Mouse (Mus musculus): ENCODE results near the gene Parp14.
"Not testable (repeated sequence)": the region's sequence is repeated elsewhere in the genome, so short reads cannot be mapped to it uniquely, and the experiment has no call there.

Gene Parp14

DNA sequence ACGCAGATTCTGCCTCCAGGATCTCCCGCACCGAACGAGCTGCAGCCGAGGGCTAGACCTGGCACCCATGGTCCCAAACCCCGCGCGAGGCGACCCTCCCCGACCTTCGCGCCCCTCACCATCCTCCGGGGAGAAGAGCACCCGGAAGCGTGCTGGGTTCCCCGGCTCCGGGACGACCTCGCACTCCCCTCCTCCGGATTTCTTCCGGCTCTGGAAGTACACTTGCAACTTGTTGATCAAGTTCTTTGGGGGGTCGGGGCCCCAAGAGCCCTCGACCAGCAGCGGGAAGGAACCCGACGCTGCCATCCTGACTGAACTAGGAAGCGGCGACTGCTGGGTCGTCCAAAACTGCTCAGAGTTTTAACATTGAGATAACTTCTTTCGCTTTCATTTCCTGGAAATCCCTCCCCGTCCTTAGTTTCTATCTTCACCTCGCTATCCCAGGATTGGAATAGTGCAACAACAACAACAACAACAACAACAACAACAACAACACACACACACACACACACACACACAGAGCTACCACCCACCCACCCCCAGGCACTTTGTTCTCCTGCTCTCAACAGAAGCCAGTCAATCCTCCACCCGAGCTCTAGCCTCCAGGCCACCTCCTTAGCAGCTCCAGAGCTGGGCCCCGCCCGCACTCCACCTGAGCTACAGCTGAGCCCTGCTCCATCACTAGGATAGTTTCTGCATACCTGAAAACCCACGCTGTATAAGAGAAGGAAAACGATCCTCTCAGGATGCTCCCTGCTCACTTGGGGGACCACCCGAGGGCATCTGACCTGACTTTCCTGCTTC is at the start of gene Parp14:
Gene Parp14, minus strand, starts transcription at position 497 of the 804 bp plus-strand sequence.
- in situ Hi-C loops (cut with MboI; ENCODE audit: low pct_unique_long_range_greater_than_20kb in 1 of 2, low sequenced_read_pairs in 2 of 2, unreplicated experiment in 1 of 2), result no loop called here

DNA sequence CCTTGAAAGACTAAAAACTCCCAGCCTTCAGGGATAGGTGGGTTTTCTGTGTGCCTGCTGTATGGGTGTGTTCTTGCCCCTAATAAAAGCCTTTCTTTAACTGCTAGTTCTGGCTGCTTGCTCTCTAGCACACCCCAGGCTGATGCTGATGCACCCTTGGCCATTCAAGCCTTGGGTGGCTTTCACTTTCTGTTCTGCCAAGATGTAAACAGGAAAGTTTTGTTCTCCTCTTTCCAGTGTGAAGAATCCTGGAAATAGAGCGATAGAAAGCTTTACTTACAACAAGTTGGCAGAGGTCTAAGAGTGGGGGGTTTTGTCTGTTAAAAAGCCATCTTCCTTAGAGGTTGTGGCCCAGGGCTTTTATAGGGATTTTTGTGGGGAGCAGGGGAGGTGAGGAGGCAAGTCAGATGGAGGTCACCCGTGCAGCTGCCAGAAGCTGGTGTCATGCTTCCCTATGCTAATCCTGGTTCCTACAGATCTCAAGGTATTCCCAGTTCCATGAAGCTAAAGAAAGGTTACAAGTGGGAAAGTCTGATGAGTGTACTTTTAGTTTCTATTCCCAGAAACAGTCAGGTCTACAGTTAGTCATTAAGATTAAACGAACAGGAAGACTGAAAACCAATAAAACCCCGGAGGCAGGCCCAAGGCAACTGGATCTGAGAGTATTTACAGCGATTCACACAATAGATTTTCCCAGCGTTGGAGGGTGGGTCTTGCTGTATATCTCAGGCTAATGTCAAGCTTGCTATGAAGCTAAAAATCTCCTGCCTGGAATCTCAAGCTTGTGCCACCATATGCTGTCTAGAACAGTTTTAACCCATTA is 47.6 kb upstream of the Parp14 start:
- in situ Hi-C loops (cut with MboI; ENCODE audit: low pct_unique_long_range_greater_than_20kb in 1 of 2, low sequenced_read_pairs in 2 of 2, unreplicated experiment in 1 of 2), result no loop called here

DNA sequence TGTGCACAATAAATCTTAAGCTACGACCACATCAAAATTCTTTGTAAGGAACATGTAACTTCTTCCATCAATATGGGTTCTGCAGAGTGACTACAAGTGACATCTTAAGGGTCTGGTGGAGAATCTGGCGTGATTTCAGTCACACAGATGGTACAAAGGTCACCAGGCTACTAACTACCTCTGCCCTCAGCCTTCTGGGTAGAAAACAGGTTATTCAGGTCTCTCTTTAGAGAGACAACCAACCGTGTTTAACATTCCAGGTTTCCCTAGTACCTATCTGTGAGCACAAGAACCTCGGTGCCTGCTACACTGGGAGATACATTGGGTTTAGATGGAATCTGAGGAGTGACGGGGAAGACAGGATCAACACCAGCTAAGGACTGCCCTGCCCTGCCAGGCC is 43.0 kb upstream of the Parp14 start:
- in situ Hi-C loops (cut with MboI; ENCODE audit: low pct_unique_long_range_greater_than_20kb in 1 of 2, low sequenced_read_pairs in 2 of 2, unreplicated experiment in 1 of 2), result no loop called here

DNA sequence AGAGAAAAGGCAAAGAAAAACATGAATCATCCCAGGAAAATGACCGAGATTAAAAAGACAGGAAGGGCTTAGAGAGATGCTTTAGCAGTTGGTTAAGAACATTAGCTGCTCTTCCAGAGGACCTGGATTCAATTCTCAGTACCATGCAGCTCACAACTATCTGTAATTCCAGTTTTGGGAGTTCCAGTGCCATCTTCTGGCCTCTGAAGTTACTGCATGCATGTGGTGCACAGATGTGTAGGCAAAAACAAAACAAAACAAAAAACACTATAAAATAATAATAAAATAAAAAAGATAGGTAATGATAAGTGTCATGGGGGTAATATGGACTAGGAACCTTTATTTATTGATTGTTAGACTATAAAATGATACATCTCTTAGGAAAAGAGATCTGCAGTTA is 42.2 kb upstream of the Parp14 start:
- in situ Hi-C loops (cut with MboI; ENCODE audit: low pct_unique_long_range_greater_than_20kb in 1 of 2, low sequenced_read_pairs in 2 of 2, unreplicated experiment in 1 of 2), result no loop called here

DNA sequence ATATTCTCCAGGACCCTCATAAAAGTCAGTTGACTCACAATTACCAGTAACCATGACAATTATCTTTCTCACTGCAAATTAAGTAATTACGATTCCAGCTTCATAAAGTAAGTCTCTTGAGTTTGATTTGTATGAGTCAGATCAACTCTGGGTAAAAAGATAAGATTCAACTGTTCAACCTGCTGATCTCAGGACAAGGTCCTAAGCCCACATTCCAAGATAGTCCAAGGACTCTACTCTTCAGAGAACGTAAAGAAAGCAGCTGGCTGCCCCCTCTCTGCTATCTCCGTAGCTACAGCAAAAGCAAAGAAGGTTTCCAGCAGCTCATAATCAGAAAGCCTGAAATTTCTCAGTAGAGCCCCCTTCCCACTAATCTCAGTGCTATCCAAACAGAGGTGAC is 40.1 kb upstream of the Parp14 start:
- in situ Hi-C loops (cut with MboI; ENCODE audit: low pct_unique_long_range_greater_than_20kb in 1 of 2, low sequenced_read_pairs in 2 of 2, unreplicated experiment in 1 of 2), result no loop called here

DNA sequence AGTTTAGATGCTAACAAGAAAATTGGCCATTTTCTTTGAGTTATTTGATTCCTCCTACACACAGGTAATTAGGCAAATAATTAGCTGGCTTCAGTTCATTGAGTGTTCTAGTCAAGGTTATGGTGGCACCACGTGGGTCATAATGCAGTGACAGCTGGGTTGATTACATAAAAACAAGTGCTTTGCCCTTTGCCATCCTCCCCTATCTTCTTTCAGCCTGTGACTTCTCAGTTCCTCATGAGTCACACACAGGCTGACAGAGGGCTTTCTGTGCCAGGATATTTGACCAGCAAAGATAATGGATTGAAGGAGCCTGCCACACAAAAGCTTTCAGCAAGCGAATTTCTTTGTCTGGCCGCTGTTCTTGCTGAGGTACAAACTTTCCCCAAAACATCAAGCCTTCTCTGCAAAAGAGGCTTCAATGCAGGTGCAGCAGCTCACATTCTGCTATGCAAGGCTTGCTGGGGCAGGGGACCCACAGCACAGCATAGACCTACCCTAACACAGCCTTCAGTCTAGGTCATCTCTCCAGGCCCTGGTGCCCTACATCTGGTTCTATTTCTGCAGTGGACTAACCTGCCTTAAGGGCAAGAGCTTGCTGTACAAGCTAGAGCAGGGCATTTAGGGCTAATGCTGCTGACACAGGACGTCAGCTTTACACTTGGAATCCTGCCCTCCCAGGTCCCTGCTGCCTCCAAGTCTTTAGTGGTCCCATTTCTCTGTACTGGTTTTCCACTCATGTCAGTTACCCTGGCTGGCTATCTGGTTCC is 36.3 kb upstream of the Parp14 start:
- in situ Hi-C loops (cut with MboI; ENCODE audit: low pct_unique_long_range_greater_than_20kb in 1 of 2, low sequenced_read_pairs in 2 of 2, unreplicated experiment in 1 of 2), result no loop called here

DNA sequence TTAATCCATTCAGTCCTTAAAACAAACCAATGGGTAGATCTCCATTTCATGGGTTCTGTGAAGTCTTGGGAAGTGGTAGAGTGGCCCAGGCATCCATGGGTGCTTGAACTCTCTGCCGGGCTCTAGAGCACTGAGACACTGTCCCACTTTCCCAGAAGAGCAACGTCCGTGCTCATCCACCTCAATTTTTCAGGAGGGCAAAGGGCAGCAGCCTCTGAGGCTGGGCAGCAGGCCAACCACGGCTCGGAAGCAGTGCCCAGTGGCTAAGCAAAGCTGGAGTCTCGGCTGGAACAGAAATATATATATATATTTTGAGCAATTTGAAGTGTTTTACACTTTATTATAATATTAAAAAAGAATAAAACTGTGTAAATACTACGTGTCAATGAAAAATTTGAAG is 35.5 kb upstream of the Parp14 start:
- in situ Hi-C loops (cut with MboI; ENCODE audit: low pct_unique_long_range_greater_than_20kb in 1 of 2, low sequenced_read_pairs in 2 of 2, unreplicated experiment in 1 of 2), result no loop called here

DNA sequence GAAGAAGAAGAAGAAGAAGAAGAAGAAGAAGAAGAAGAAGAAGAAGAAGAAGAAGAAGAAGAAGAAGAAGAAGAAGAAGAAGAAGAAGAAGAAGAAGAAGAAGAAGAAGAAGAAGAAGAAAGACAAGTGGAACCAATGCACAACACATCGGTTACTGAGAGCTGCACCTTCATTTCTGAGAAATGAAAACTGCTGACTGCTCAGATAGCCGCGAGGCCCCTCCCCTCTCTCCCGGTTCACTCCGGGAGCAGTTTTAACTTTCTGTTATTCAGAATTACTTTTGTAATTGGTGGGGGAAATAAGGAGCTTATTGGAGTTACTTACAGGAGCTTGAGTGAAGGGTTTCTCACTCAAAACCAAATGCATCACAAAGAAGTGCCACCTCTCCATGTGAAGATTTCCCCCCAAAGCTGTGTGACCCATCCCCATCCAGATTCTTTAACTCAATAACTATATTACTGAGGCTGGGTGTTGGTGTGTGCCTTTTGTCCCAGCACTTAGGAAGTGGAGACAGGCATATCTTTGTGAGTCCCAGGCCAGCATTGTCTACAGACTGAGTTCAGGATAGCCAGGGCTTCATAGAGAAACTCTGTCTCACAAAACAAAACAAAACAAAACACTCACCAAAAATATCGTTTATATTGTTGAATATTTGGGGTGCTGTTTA is 34.6 kb upstream of the Parp14 start:
- in situ Hi-C loops (cut with MboI; ENCODE audit: low pct_unique_long_range_greater_than_20kb in 1 of 2, low sequenced_read_pairs in 2 of 2, unreplicated experiment in 1 of 2), result no loop called here

DNA sequence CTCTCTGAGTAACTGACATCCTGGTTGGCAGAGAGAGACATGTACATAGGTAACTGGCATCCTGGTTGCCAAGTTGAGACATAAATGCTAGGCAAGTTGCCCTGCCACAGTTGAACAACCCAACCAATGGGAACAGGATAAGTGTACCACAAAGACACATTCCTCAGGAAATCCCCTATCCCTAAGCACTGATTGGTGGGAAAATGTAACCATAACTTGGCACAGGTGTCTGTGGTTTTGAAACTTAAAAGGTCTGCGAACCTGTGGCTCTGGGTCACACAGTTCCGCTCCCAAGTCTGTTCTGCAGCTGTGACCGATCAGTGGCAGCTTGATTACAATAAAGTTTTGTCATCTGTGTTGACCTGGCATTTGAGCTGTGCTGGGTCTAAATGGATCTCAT is 34.0 kb upstream of the Parp14 start:
- in situ Hi-C loops (cut with MboI; ENCODE audit: low pct_unique_long_range_greater_than_20kb in 1 of 2, low sequenced_read_pairs in 2 of 2, unreplicated experiment in 1 of 2), result no loop called here

DNA sequence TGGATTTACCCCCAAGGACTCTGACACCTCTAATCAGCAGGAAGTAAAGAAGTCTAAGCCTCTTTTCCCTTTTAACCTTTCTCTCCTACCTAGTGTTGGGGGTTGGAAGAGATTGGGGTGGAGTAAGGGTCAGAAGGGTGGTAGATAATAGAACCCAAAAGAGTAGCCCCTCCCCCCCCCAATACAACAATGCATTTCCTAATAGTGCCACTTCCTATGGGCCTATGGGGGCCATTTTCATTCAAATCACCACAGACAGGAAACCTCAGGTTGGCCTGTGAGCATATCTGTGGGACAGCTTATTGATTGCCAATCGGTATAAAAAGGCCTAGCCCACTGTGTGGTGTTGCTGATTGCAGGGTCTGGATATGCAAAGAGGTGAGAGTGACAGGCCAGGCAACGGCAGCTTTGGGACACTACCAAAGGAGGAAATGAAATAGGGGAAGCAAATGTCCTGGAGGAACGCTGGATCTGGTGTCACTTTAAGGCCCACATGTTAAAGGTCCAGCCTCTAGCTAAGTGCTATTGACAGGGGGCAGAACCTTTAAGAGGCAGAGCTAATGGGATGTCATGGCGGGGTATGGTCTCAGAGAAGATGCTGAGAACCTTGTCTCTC is 32.9 kb upstream of the Parp14 start:
- in situ Hi-C loops (cut with MboI; ENCODE audit: low pct_unique_long_range_greater_than_20kb in 1 of 2, low sequenced_read_pairs in 2 of 2, unreplicated experiment in 1 of 2), result no loop called here

DNA sequence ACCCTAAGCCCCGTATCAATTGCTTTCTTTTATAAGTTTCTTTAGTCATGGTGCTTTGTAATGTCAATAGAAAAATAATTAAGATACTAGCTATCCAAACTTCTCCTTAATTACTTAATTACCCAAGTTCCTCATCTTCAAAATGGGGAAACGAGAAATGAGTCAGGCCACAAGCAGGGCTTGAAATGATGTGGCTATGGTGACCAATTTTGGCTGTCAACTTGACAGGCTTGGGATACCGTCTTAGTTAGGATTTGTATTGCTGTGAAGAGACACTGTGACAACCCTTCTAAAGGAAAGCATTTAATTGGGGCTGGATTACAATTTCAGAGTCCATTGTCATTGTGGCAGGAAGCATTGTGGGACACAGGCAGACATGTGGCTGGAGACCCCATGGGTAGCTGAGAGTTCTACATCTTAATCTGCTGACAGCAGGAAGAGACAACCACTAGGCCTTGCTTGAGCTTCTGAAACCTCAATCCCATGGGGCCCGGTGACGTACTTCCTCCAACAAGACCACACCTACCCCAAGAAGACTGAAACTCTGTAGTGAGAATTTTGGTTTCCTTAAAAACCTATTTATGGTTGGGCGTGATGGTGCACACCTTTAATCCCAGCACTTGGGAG is 31.8 kb upstream of the Parp14 start:
- in situ Hi-C loops (cut with MboI; ENCODE audit: low pct_unique_long_range_greater_than_20kb in 1 of 2, low sequenced_read_pairs in 2 of 2, unreplicated experiment in 1 of 2), result no loop called here

DNA sequence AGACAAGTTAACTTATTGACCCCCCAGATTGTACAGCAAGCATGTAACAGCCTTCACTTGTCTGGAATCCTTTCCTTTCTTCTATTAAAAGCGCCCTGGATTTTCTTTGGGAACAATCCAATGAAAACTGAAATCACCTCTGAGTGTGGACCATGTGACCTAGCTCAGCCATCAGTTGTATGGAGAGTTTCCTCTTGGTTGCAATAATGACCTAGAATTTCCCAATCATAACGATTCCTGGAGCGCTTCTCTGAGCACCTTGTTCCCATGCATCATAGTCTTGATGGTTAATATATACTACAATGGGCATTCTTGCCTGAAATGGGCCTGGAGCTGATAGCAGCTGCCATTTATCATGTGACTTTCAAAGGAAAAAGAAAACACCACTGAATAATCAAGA is 29.2 kb upstream of the Parp14 start:
- in situ Hi-C loops (cut with MboI; ENCODE audit: low pct_unique_long_range_greater_than_20kb in 1 of 2, low sequenced_read_pairs in 2 of 2, unreplicated experiment in 1 of 2), result no loop called here

DNA sequence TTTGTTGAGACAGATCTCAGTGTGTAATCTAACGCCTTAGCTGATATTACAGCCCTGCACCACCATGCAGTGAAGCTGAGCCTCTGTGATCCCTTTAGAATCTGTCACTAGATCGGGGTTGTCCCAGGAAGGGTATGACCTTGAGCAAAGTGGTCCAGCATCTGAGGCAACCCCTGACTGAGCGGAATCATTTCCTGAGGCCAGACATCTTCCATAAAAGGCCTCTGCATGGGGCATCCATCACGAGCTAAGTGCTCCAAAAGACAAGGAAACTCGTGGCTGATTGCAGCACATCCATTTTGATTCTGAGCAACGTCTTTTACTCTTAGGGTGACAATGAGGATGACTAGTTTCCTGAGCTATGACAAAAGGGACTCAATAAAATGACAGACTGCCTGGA is 23.7 kb upstream of the Parp14 start:
- in situ Hi-C loops (cut with MboI; ENCODE audit: low pct_unique_long_range_greater_than_20kb in 1 of 2, low sequenced_read_pairs in 2 of 2, unreplicated experiment in 1 of 2), result no loop called here

DNA sequence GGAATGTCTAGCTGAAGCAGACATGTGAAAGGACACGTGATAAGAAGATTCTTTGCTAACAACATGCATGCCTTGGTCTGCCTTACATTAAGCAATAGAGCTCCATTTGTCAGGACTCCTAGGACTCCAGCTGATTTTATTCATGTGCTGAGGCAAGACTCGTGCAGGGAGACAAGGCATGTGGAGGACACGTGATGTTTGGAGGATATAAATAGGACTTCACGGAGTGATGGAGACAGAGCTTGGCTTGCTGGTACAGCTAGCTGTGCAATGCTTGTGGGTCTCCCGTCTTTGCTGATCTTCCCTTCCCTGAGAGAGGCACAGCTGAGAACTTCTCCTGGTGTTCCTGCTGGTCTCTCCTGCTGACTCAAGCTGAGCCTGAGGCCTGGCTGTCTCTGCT is 20.3 kb upstream of the Parp14 start:
- in situ Hi-C loops (cut with MboI; ENCODE audit: low pct_unique_long_range_greater_than_20kb in 1 of 2, low sequenced_read_pairs in 2 of 2, unreplicated experiment in 1 of 2), result not testable (repeated sequence)

DNA sequence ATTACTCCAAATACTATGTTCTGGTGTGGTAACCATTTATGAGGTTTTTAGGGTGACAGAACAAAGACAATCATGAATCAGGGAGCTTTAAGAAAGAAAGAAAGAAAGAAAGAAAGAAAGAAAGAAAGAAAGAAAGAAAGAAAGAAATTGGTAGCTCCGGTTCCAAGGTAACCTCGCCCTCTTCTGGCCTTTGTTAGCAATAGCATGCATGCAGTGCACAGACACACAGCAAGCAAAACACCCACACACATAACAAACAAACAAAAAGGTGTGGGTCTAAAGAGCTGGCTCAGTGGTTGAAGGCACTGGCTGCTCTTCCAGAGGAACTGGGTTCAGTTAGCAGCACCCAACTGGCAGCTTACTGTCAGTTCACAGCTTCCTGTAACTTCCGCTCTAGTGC is 19.3 kb upstream of the Parp14 start:
- in situ Hi-C loops (cut with MboI; ENCODE audit: low pct_unique_long_range_greater_than_20kb in 1 of 2, low sequenced_read_pairs in 2 of 2, unreplicated experiment in 1 of 2), result no loop called here

DNA sequence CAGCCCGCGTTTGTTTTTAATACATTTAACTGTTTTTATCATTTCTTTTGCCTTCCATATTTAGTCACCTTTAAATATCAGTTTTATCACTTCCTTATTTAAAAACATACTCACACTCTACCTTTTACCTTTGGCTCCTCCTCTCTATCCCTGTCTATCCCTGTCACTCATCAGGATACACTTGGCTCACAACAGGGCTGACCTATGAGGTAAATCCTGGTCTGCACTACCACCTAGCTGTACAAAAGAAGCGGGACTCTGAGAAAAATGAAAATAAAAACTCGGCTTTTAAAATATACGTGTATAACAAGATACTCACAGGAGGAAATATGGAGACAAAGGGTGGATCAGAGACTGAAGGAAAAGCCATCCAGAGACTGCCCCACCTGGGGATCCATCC is 17.6 kb upstream of the Parp14 start:
- in situ Hi-C loops (cut with MboI; ENCODE audit: low pct_unique_long_range_greater_than_20kb in 1 of 2, low sequenced_read_pairs in 2 of 2, unreplicated experiment in 1 of 2), result no loop called here

DNA sequence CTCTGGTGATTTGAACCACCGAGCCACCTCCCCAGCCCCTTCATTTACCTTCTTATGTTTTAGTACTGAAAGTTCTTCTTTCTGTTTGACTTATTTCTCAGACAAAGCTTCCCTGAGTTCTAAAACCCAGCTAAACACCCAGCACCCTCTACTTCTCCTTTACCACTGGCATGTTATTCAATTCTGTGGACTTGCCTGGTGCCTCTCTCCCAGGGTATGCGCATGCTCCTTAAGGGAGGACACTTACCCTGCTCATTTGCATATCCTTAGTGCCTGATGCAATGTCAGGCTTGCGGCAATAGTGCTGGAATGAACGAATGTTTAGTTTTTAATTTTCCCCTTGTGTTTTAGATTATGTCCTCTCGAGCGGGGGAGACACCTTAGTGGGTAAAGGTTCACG is 16.8 kb upstream of the Parp14 start:
- in situ Hi-C loops (cut with MboI; ENCODE audit: low pct_unique_long_range_greater_than_20kb in 1 of 2, low sequenced_read_pairs in 2 of 2, unreplicated experiment in 1 of 2), result no loop called here

DNA sequence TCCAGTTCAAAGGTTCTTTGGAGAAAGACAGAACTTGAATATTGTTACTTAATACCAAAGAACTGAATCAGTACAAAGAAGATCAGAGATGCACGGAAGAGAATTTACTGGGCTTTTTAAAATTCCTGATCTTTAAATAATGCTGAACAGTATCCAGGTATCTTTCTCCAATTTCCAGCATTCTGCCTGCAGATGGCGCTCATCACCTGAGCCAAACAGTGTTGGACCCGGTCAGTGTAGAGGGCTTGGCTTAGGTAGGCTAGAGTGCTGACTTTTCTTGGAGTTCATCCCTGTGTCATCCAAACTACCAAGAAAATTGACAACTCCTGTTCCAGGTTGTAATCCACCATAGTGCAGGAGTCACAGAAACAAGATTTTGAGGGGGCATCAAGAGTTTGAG is 3.1 kb upstream of the Parp14 start:
- in situ Hi-C loops (cut with MboI; ENCODE audit: low pct_unique_long_range_greater_than_20kb in 1 of 2, low sequenced_read_pairs in 2 of 2, unreplicated experiment in 1 of 2), result no loop called here

Measured in mouse embryonic stem cell (cell line).